ENCODE assay signal across 35 mouse cellular contexts in genomic region chr1:173196359-173196758, GRCm38 (mm10). TPM values are rescaled to one million over a fixed set of nuclear protein-coding genes. Genes with fewer than 3 reads are reported as not detected.
DNase-seq lines count a peak whose midpoint lies in the region; ATAC-seq and TF ChIP-seq lines count a peak whose summit lies in the region.
"Had no signal": no experiment of that assay in that cellular context is flagged by ENCODE, and none has a peak within 500 bp of the region (broad histone marks: within the 10 kb centered on the region; RNA-seq: fewer than 3 reads in every experiment).

No protein-coding gene starts in this region.

- no peak overlapping the region for H3K27ac ChIP-seq in intestine, postnatal 0 days (ENCODE audit: low read depth, low read length)
- no peak overlapping the region for H3K27ac ChIP-seq in intestine, embryonic 16.5 days (ENCODE audit: low read length)
- H3K27ac ChIP-seq in MEL (ENCODE audit: control insufficient read depth, low read depth, low read length) = no peak overlapping the region
- H3K27ac ChIP-seq in stomach, postnatal 0 days (replicated peaks) = no peak overlapping the region
- H3K27ac ChIP-seq in kidney, adult 2 months (ENCODE audit: insufficient read depth, low read depth, low read length) = no peak overlapping the region
- H3K27ac ChIP-seq: embryonic facial prominence, embryonic 10.5 days; embryonic facial prominence, embryonic 13.5 days; forebrain, embryonic 12.5 days; forebrain, embryonic 15.5 days; heart, embryonic 15.5 days; hindbrain, embryonic 10.5 days; hindbrain, embryonic 14.5 days; hindbrain, postnatal 0 days had no signal

- H3K79me2 ChIP-seq in MEL (ENCODE audit: control insufficient read depth, insufficient read depth, low read length, poor library complexity) = no peaks in the 10 kb centered on the region

- TF ChIP-seq POLR2A in MEL (IDR thresholded peaks at IDR 0.05; ENCODE audit: control insufficient read depth in 1 of 2, insufficient read depth in 1 of 2, low read depth in 1 of 2, low read length in 2 of 2, poor library complexity in 1 of 2) = no peak
- TF ChIP-seq POLR2A in kidney, adult 2 months (IDR thresholded peaks at IDR 0.05; ENCODE audit: low read depth, low read length) = no peak

- no peaks in the 10 kb centered on the region for H3K36me3 ChIP-seq in intestine, postnatal 0 days (ENCODE audit: control insufficient read depth, insufficient read depth)
- no peaks in the 10 kb centered on the region for H3K36me3 ChIP-seq in intestine, embryonic 16.5 days (ENCODE audit: control insufficient read depth, insufficient read depth, low read length)
- peaks cover 0 to 10% of the 10 kb centered on the region in 2 experiments; a peak in 2 of 4 replicates for H3K36me3 ChIP-seq in MEL (ENCODE audit: control insufficient read depth in 1 of 2, insufficient read depth in 2 of 2, low read length in 2 of 2)
- no peaks in the 10 kb centered on the region for H3K36me3 ChIP-seq in stomach, postnatal 0 days (ENCODE audit: control insufficient read depth, insufficient read depth, low read length)
- H3K36me3 ChIP-seq in kidney, adult 2 months (ENCODE audit: control insufficient read depth, insufficient read depth, low read length) = no peaks in the 10 kb centered on the region
- H3K36me3 ChIP-seq: embryonic facial prominence, embryonic 10.5 days; embryonic facial prominence, embryonic 13.5 days; forebrain, embryonic 12.5 days; forebrain, embryonic 15.5 days; G1E; heart, embryonic 12.5 days; heart, embryonic 15.5 days; hindbrain, embryonic 10.5 days had no signal

- no peak for DNase-seq in MEL (ENCODE audit: low read depth, low spot score)
- peak; percentile 1 for DNase-seq in brain, adult 2 months (ENCODE audit: low read depth, low spot score)
- no peak for DNase-seq in stomach, postnatal 0 days (ENCODE audit: low spot score)
- no peak for DNase-seq in layer of hippocampus, adult 18-20 months (ENCODE audit: low spot score in 2 of 2)
- DNase-seq in kidney, adult 2 months = no peak
- DNase-seq: adrenal gland, adult 8-10 months; adrenal gland, postnatal 25 days; cerebellum, adult 18-20 months; cerebellum, adult 9-11 months; cerebellum, postnatal 36 days; embryo, embryonic 11 days; gastrocnemius, postnatal 25 days; heart, adult 18-20 months; heart, postnatal 10 days; heart, postnatal 36 days; kidney, adult 11 months had no signal

- 0 out of 2 replicates have a peak, but pooled peaks have one; percentile 7 for TF ChIP-seq CTCF in intestine, postnatal 0 days (IDR thresholded peaks at IDR 0.05; ENCODE audit: low read depth)
- peak in 2 of 3 experiments; percentile 33 to 39; a peak in 4 of 6 replicates for TF ChIP-seq CTCF in MEL (IDR thresholded peaks at IDR 0.05 in 2 of 3, conservative IDR thresholded peaks at IDR 0.05 in 1 of 3; ENCODE audit: control insufficient read depth in 1 of 3, insufficient read depth in 1 of 3, low read depth in 2 of 3, low read length in 3 of 3, poor library complexity in 1 of 3, severe bottlenecking in 1 of 3)
- TF ChIP-seq CTCF in stomach, postnatal 0 days (IDR thresholded peaks at IDR 0.05; ENCODE audit: low read depth) = no peak; the same call in 1 of the 2 replicates
- no peak for TF ChIP-seq CTCF in kidney, adult 2 months (conservative IDR thresholded peaks at IDR 0.05; ENCODE audit: insufficient read depth, insufficient read length, low read depth, low read length)

- no peak for TF ChIP-seq EP300 in MEL (IDR thresholded peaks at IDR 0.05; ENCODE audit: low read depth in 1 of 2, low read length in 2 of 2)
- TF ChIP-seq EP300 in stomach, postnatal 0 days (optimal IDR thresholded peaks at IDR 0.05) = no peak

- H3K27me3 ChIP-seq in intestine, postnatal 0 days (replicated peaks; ENCODE audit: control insufficient read depth, insufficient read depth, low read length) = no peaks in the 10 kb centered on the region
- no peaks in the 10 kb centered on the region for H3K27me3 ChIP-seq in intestine, embryonic 16.5 days (replicated peaks; ENCODE audit: control insufficient read depth, insufficient read depth, low read length)
- no peaks in the 10 kb centered on the region for H3K27me3 ChIP-seq in MEL (ENCODE audit: control insufficient read depth in 1 of 2, insufficient read depth in 2 of 2, low read length in 2 of 2)
- H3K27me3 ChIP-seq in stomach, postnatal 0 days (ENCODE audit: control insufficient read depth, insufficient read depth, low read length) = no peaks in the 10 kb centered on the region
- H3K27me3 ChIP-seq in kidney, adult 2 months (replicated peaks; ENCODE audit: control insufficient read depth, insufficient read depth, low read length) = no peaks in the 10 kb centered on the region
- H3K27me3 ChIP-seq: embryonic facial prominence, embryonic 13.5 days; forebrain, embryonic 12.5 days; forebrain, embryonic 15.5 days; heart, embryonic 12.5 days; heart, embryonic 15.5 days had no signal

- peak; percentile 19; the same call in 1 of the 2 replicates for TF ChIP-seq RAD21 in MEL (IDR thresholded peaks at IDR 0.05; ENCODE audit: low read depth, low read length)

- ATAC-seq in intestine, postnatal 0 days = no peak
- ATAC-seq in intestine, embryonic 16.5 days = no peak
- ATAC-seq in stomach, postnatal 0 days (ENCODE audit: low FRiP score, low TSS enrichment) = no peak
- ATAC-seq: CD4-positive, CD25-positive, alpha-beta regulatory T cell, adult 4 months; forebrain, embryonic 15.5 days; hindbrain, postnatal 0 days; inflammation-experienced regulatory T-cells, adult 6 months had no signal

- H3K4me3 ChIP-seq in intestine, postnatal 0 days (ENCODE audit: low read depth, low read length) = no peak overlapping the region
- no peak overlapping the region for H3K4me3 ChIP-seq in intestine, embryonic 16.5 days (ENCODE audit: low read length)
- H3K4me3 ChIP-seq in MEL (ENCODE audit: control insufficient read depth in 1 of 2, insufficient read depth in 1 of 2, low read depth in 2 of 2, low read length in 2 of 2) = no peak overlapping the region
- H3K4me3 ChIP-seq in stomach, postnatal 0 days (ENCODE audit: low read depth, low read length) = no peak overlapping the region
- no peak overlapping the region for H3K4me3 ChIP-seq in kidney, adult 2 months (ENCODE audit: insufficient read depth, low read depth, low read length)
- H3K4me3 ChIP-seq: embryonic facial prominence, embryonic 10.5 days; embryonic facial prominence, embryonic 13.5 days; erythroblast, embryonic 14.5 days; forebrain, embryonic 12.5 days; forebrain, embryonic 15.5 days; heart, embryonic 12.5 days; heart, embryonic 15.5 days; hindbrain, embryonic 10.5 days had no signal

- H3K9me3 ChIP-seq in intestine, postnatal 0 days (ENCODE audit: control insufficient read depth) = no peaks in the 10 kb centered on the region
- no peaks in the 10 kb centered on the region for H3K9me3 ChIP-seq in intestine, embryonic 16.5 days (ENCODE audit: control insufficient read depth, low read length)
- no peaks in the 10 kb centered on the region for H3K9me3 ChIP-seq in MEL (replicated peaks; ENCODE audit: insufficient read depth, low read length)
- H3K9me3 ChIP-seq in stomach, postnatal 0 days (ENCODE audit: control insufficient read depth, low read length) = no peaks in the 10 kb centered on the region
- H3K9me3 ChIP-seq: embryonic facial prominence, embryonic 10.5 days; embryonic facial prominence, embryonic 13.5 days; forebrain, embryonic 12.5 days; forebrain, embryonic 15.5 days; heart, embryonic 12.5 days; heart, embryonic 15.5 days; hindbrain, embryonic 10.5 days had no signal

- H3K4me1 ChIP-seq in intestine, postnatal 0 days (replicated peaks; ENCODE audit: control insufficient read depth, insufficient read depth, low read length) = no peaks in the 10 kb centered on the region
- no peaks in the 10 kb centered on the region for H3K4me1 ChIP-seq in intestine, embryonic 16.5 days (ENCODE audit: control insufficient read depth, insufficient read depth, low read length)
- peaks cover 4 to 14% of the 10 kb centered on the region in 2 experiments for H3K4me1 ChIP-seq in MEL (ENCODE audit: control insufficient read depth in 1 of 2, insufficient read depth in 2 of 2, low read length in 2 of 2)
- no peaks in the 10 kb centered on the region for H3K4me1 ChIP-seq in stomach, postnatal 0 days (replicated peaks; ENCODE audit: control insufficient read depth, insufficient read depth)
- no peaks in the 10 kb centered on the region for H3K4me1 ChIP-seq in kidney, adult 2 months (ENCODE audit: control insufficient read depth, insufficient read depth, low read length)
- H3K4me1 ChIP-seq: embryonic facial prominence, embryonic 10.5 days; embryonic facial prominence, embryonic 13.5 days; forebrain, embryonic 12.5 days; forebrain, embryonic 15.5 days; heart, embryonic 12.5 days; heart, embryonic 15.5 days; hindbrain, embryonic 10.5 days had no signal

- H3K9ac ChIP-seq in intestine, postnatal 0 days (ENCODE audit: low read depth, low read length) = no peak overlapping the region
- H3K9ac ChIP-seq in intestine, embryonic 16.5 days (ENCODE audit: low read depth, low read length) = no peak overlapping the region
- no peak overlapping the region for H3K9ac ChIP-seq in MEL (ENCODE audit: control insufficient read depth, low read depth, low read length, poor library complexity, severe bottlenecking)
- H3K9ac ChIP-seq in stomach, postnatal 0 days (ENCODE audit: low read length) = no peak overlapping the region
- H3K9ac ChIP-seq: embryonic facial prominence, embryonic 13.5 days; forebrain, embryonic 12.5 days; forebrain, embryonic 15.5 days; heart, embryonic 12.5 days; heart, embryonic 15.5 days; hindbrain, embryonic 14.5 days had no signal

- 81% methylated on average over 2 of the region's 2 CpGs for WGBS in intestine, postnatal 0 days
- WGBS in intestine, embryonic 16.5 days = 82% methylated on average over 2 of the region's 2 CpGs
- WGBS in stomach, postnatal 0 days = 75% methylated on average over 2 of the region's 2 CpGs
- 81% methylated on average over 2 of the region's 2 CpGs for WGBS in kidney, adult 2 months

- no peak overlapping the region for H3K4me2 ChIP-seq in intestine, postnatal 0 days (replicated peaks; ENCODE audit: low read depth)
- H3K4me2 ChIP-seq in intestine, embryonic 16.5 days (ENCODE audit: low read depth, low read length) = no peak overlapping the region
- no peak overlapping the region for H3K4me2 ChIP-seq in stomach, postnatal 0 days (replicated peaks; ENCODE audit: low read depth)
- H3K4me2 ChIP-seq: embryonic facial prominence, embryonic 13.5 days; forebrain, embryonic 12.5 days; forebrain, embryonic 15.5 days; heart, embryonic 12.5 days; heart, embryonic 15.5 days; hindbrain, embryonic 14.5 days had no signal

RNA-seq across cellular contexts. Expression of gene Olfr218, which starts 1.2 kb away (rescaled TPM):
- polyA plus RNA-seq in intestine, postnatal 0 days (2015; fragmentation: Nextera tagmentation; extraction: Ambion mirVana) = not detected in 2 replicates
- polyA plus RNA-seq in intestine, embryonic 16.5 days (2015; fragmentation: Nextera tagmentation; extraction: Ambion mirVana) = not detected in 2 replicates
- not detected in 2 replicates for total RNA-seq in MEL (2012; rRNA removed)
- not detected for polyA plus RNA-seq in MEL (2012; ENCODE audit: insufficient read depth in 1 of 2, insufficient read length in 2 of 2, low read depth in 1 of 2, low replicate concordance in 2 of 2, missing spikeins in 1 of 2)
- polyA plus RNA-seq in stomach, postnatal 0 days (2015; fragmentation: Nextera tagmentation; extraction: Ambion mirVana) = not detected in 2 replicates
- not detected for total RNA-seq in layer of hippocampus, adult 18-20 months (2021)
- polyA plus RNA-seq in kidney, adult 2 months (2012; rRNA removed) = not detected in 2 replicates
- total RNA-seq: adrenal gland, adult 8-10 months; adrenal gland, postnatal 25 days; gastrocnemius, adult 8-10 months; gastrocnemius, postnatal 25 days; heart, adult 18-20 months; heart, postnatal 10 days; heart, postnatal 36 days; hindbrain, postnatal 0 days had no signal
- polyA plus RNA-seq: C2C12; CD4-positive, CD25-positive, alpha-beta regulatory T cell, adult 4 months; cortical plate, adult 2 months; embryonic facial prominence, embryonic 10.5 days; embryonic facial prominence, embryonic 13.5 days; erythroblast, embryonic 14.5 days; forebrain, embryonic 12.5 days; forebrain, embryonic 15.5 days; G1E; gonadal fat pad, adult 2 months; heart, embryonic 12.5 days; heart, embryonic 15.5 days; hindbrain, embryonic 10.5 days; hindbrain, embryonic 14.5 days; hindbrain, postnatal 0 days; inflammation-experienced regulatory T-cells, adult 6 months had no signal

RNA-seq across cellular contexts. Expression of gene Olfr1406, which starts 5.9 kb away (rescaled TPM):
- polyA plus RNA-seq in intestine, postnatal 0 days (2015; fragmentation: Nextera tagmentation; extraction: Ambion mirVana) = not detected in 2 replicates
- not detected in 2 replicates for polyA plus RNA-seq in intestine, embryonic 16.5 days (2015; fragmentation: Nextera tagmentation; extraction: Ambion mirVana)
- not detected in 2 replicates for total RNA-seq in MEL (2012; rRNA removed)
- not detected for polyA plus RNA-seq in MEL (2012; ENCODE audit: insufficient read depth in 1 of 2, insufficient read length in 2 of 2, low read depth in 1 of 2, low replicate concordance in 2 of 2, missing spikeins in 1 of 2)
- polyA plus RNA-seq in stomach, postnatal 0 days (2015; fragmentation: Nextera tagmentation; extraction: Ambion mirVana) = 0.04 TPM in 1 of 2 replicates, not detected in the other
- not detected for total RNA-seq in layer of hippocampus, adult 18-20 months (2021)
- not detected in 2 replicates for polyA plus RNA-seq in kidney, adult 2 months (2012; rRNA removed)
- total RNA-seq: adrenal gland, adult 8-10 months; adrenal gland, postnatal 25 days; G1E; gastrocnemius, adult 8-10 months; gastrocnemius, postnatal 25 days; heart, adult 18-20 months; heart, postnatal 10 days; heart, postnatal 36 days; hindbrain, postnatal 0 days had no signal
- polyA plus RNA-seq: C2C12; CD4-positive, CD25-positive, alpha-beta regulatory T cell, adult 4 months; cortical plate, adult 2 months; embryonic facial prominence, embryonic 10.5 days; embryonic facial prominence, embryonic 13.5 days; erythroblast, embryonic 14.5 days; forebrain, embryonic 12.5 days; forebrain, embryonic 15.5 days; G1E; gonadal fat pad, adult 2 months; heart, embryonic 12.5 days; heart, embryonic 15.5 days; hindbrain, embryonic 10.5 days; hindbrain, embryonic 14.5 days; hindbrain, postnatal 0 days; inflammation-experienced regulatory T-cells, adult 6 months had no signal

RNA-seq across cellular contexts. Expression of gene Olfr1404, which starts 15.8 kb away (rescaled TPM):
- polyA plus RNA-seq in intestine, postnatal 0 days (2015; fragmentation: Nextera tagmentation; extraction: Ambion mirVana) = not detected in 2 replicates
- not detected in 2 replicates for polyA plus RNA-seq in intestine, embryonic 16.5 days (2015; fragmentation: Nextera tagmentation; extraction: Ambion mirVana)
- total RNA-seq in MEL (2012; rRNA removed) = not detected in 2 replicates
- not detected for polyA plus RNA-seq in MEL (2012; ENCODE audit: insufficient read depth in 1 of 2, insufficient read length in 2 of 2, low read depth in 1 of 2, low replicate concordance in 2 of 2, missing spikeins in 1 of 2)
- polyA plus RNA-seq in stomach, postnatal 0 days (2015; fragmentation: Nextera tagmentation; extraction: Ambion mirVana) = not detected in 2 replicates
- not detected for total RNA-seq in layer of hippocampus, adult 18-20 months (2021)
- not detected in 2 replicates for polyA plus RNA-seq in kidney, adult 2 months (2012; rRNA removed)
- total RNA-seq: adrenal gland, adult 8-10 months; adrenal gland, postnatal 25 days; gastrocnemius, adult 8-10 months; gastrocnemius, postnatal 25 days; heart, adult 18-20 months; heart, postnatal 10 days; heart, postnatal 36 days; hindbrain, postnatal 0 days had no signal
- polyA plus RNA-seq: C2C12; CD4-positive, CD25-positive, alpha-beta regulatory T cell, adult 4 months; cortical plate, adult 2 months; embryonic facial prominence, embryonic 10.5 days; embryonic facial prominence, embryonic 13.5 days; erythroblast, embryonic 14.5 days; forebrain, embryonic 12.5 days; forebrain, embryonic 15.5 days; G1E; gonadal fat pad, adult 2 months; heart, embryonic 12.5 days; heart, embryonic 15.5 days; hindbrain, embryonic 10.5 days; hindbrain, embryonic 14.5 days; hindbrain, postnatal 0 days; inflammation-experienced regulatory T-cells, adult 6 months had no signal

RNA-seq across cellular contexts. Expression of gene Fcer1a, which starts 30.7 kb away (rescaled TPM):
- polyA plus RNA-seq in intestine, postnatal 0 days (2015; fragmentation: Nextera tagmentation; extraction: Ambion mirVana) = 0.25 TPM in 1 of 2 replicates, not detected in the other
- 0.13 TPM in 1 of 2 replicates, not detected in the other for polyA plus RNA-seq in intestine, embryonic 16.5 days (2015; fragmentation: Nextera tagmentation; extraction: Ambion mirVana)
- total RNA-seq in MEL (2012; rRNA removed) = 2.0 and 2.6 TPM in 2 replicates
- under 1 TPM in 1 of 2 experiments, not detected in 1; 0.42 TPM for polyA plus RNA-seq in MEL (2012; ENCODE audit: insufficient read depth in 1 of 2, insufficient read length in 2 of 2, low read depth in 1 of 2, low replicate concordance in 2 of 2, missing spikeins in 1 of 2)
- polyA plus RNA-seq in stomach, postnatal 0 days (2015; fragmentation: Nextera tagmentation; extraction: Ambion mirVana) = 0.28 and 0.32 TPM in 2 replicates
- total RNA-seq in layer of hippocampus, adult 18-20 months (2021) = not detected
- not detected in 2 replicates for polyA plus RNA-seq in kidney, adult 2 months (2012; rRNA removed)
- total RNA-seq: adrenal gland, postnatal 25 days; G1E; gastrocnemius, postnatal 25 days; heart, adult 18-20 months; heart, postnatal 10 days; heart, postnatal 36 days; hindbrain, postnatal 0 days had no signal
- polyA plus RNA-seq: C2C12; CD4-positive, CD25-positive, alpha-beta regulatory T cell, adult 4 months; cortical plate, adult 2 months; embryonic facial prominence, embryonic 10.5 days; embryonic facial prominence, embryonic 13.5 days; erythroblast, embryonic 14.5 days; forebrain, embryonic 12.5 days; forebrain, embryonic 15.5 days; G1E; gonadal fat pad, adult 2 months; heart, embryonic 12.5 days; heart, embryonic 15.5 days; hindbrain, embryonic 10.5 days; hindbrain, embryonic 14.5 days; hindbrain, postnatal 0 days; inflammation-experienced regulatory T-cells, adult 6 months had no signal

RNA-seq across cellular contexts. Expression of gene Olfr1408, which starts 59.2 kb away (rescaled TPM):
- polyA plus RNA-seq in intestine, postnatal 0 days (2015; fragmentation: Nextera tagmentation; extraction: Ambion mirVana) = not detected in 2 replicates
- not detected in 2 replicates for polyA plus RNA-seq in intestine, embryonic 16.5 days (2015; fragmentation: Nextera tagmentation; extraction: Ambion mirVana)
- total RNA-seq in MEL (2012; rRNA removed) = not detected in 2 replicates
- polyA plus RNA-seq in MEL (2012; ENCODE audit: insufficient read depth in 1 of 2, insufficient read length in 2 of 2, low read depth in 1 of 2, low replicate concordance in 2 of 2, missing spikeins in 1 of 2) = not detected
- polyA plus RNA-seq in stomach, postnatal 0 days (2015; fragmentation: Nextera tagmentation; extraction: Ambion mirVana) = not detected in 2 replicates
- not detected for total RNA-seq in layer of hippocampus, adult 18-20 months (2021)
- polyA plus RNA-seq in kidney, adult 2 months (2012; rRNA removed) = not detected in 2 replicates
- total RNA-seq: adrenal gland, adult 8-10 months; adrenal gland, postnatal 25 days; gastrocnemius, adult 8-10 months; gastrocnemius, postnatal 25 days; heart, adult 18-20 months; heart, postnatal 10 days; heart, postnatal 36 days; hindbrain, postnatal 0 days had no signal
- polyA plus RNA-seq: C2C12; CD4-positive, CD25-positive, alpha-beta regulatory T cell, adult 4 months; cortical plate, adult 2 months; embryonic facial prominence, embryonic 10.5 days; embryonic facial prominence, embryonic 13.5 days; erythroblast, embryonic 14.5 days; forebrain, embryonic 12.5 days; forebrain, embryonic 15.5 days; G1E; gonadal fat pad, adult 2 months; heart, embryonic 12.5 days; heart, embryonic 15.5 days; hindbrain, embryonic 10.5 days; hindbrain, embryonic 14.5 days; hindbrain, postnatal 0 days; inflammation-experienced regulatory T-cells, adult 6 months had no signal

Comparison
In these comparisons a context has a peak if more than half of its experiments do, and no peak if none do; other contexts are left out.
1. CTCF ChIP-seq: peak in intestine, postnatal 0 days (single experiment) and MEL (2 of 3); none in stomach, postnatal 0 days (single experiment) and kidney, adult 2 months (single experiment).